Mouse (Mus musculus): ENCODE data around the gene Cpd. TPM values are rescaled to one million over a fixed set of nuclear protein-coding genes. Genes with fewer than 3 reads are reported as not detected.

Cpd gene
- total and polyA plus RNA-seq, 3 experiments = 11.2 to 28.5 (median 27.7) TPM

- no peaks in the 10 kb centered on the region for H3K79me2 ChIP-seq (replicated peaks; ENCODE audit: control insufficient read depth, extremely low read depth, insufficient read depth, poor library complexity, severe bottlenecking)
- no peaks in the 10 kb centered on the region for H3K27me3 ChIP-seq (replicated peaks)
- H3K27ac ChIP-seq (ENCODE audit: insufficient read depth, low read depth) = no peak overlapping the region
- in situ Hi-C loops (cut with MboI; ENCODE audit: low pct_ligation_motif_present, low pct_unique_long_range_greater_than_20kb, low sequenced_read_pairs) = no loop called here
- H3K9ac ChIP-seq (ENCODE audit: insufficient read depth, low read depth) = no peak overlapping the region
- H3K36me3 ChIP-seq (replicated peaks in 1 of 2; ENCODE audit: control insufficient read depth in 1 of 2, insufficient read depth in 1 of 2, low read length in 1 of 2) = no peaks in the 10 kb centered on the region
- H3K9me3 ChIP-seq (replicated peaks; ENCODE audit: low read length) = peaks cover 3% of the 10 kb centered on the region
- H3K4me3 ChIP-seq (replicated peaks in 1 of 3; ENCODE audit: low read depth in 2 of 3, low read length in 2 of 3, poor library complexity in 1 of 3) = peak overlapping the region in 1 of 3 experiments; percentile 7
- H3K4me1 ChIP-seq (ENCODE audit: control insufficient read depth in 1 of 2, insufficient read depth in 2 of 2) = peaks cover 19 to 34% of the 10 kb centered on the region in 2 experiments; a peak in 3 of 4 replicates
- DNase-seq (ENCODE audit: extremely low read depth) = peak; percentile 84
- peak overlapping the region; percentile 35 for H3K4me2 ChIP-seq (ENCODE audit: insufficient read depth, low read depth, poor library complexity, severe bottlenecking)
- TF ChIP-seq RCOR1 (conservative IDR thresholded peaks at IDR 0.05; ENCODE audit: low read depth, low read length) = no peak
- peak; percentile 45; the same call in 1 of the 2 replicates for TF ChIP-seq BHLHE40 (IDR thresholded peaks at IDR 0.05; ENCODE audit: low read depth, low read length)
- no peak for TF ChIP-seq MAZ (IDR thresholded peaks at IDR 0.05; ENCODE audit: low read depth, low read length)
- peak; percentile 86 for TF ChIP-seq MEF2A (IDR thresholded peaks at IDR 0.05; ENCODE audit: borderline replicate concordance, low read depth, low read length)
- TF ChIP-seq CHD2 (IDR thresholded peaks at IDR 0.05; ENCODE audit: low read length) = no peak
- peak; percentile 24 for TF ChIP-seq ETS1 (conservative IDR thresholded peaks at IDR 0.05; ENCODE audit: low read depth, low read length)
- TF ChIP-seq MAX (IDR thresholded peaks at IDR 0.05; ENCODE audit: low read length) = 0 out of 2 replicates have a peak, but pooled peaks have one; percentile 9
- peak; percentile 37; the same call in 1 of the 2 replicates for TF ChIP-seq EP300 (IDR thresholded peaks at IDR 0.05; ENCODE audit: low read length)
- dilution Hi-C loops (cut with MboI; ENCODE audit: extremely low pct_ligation_motif_present, extremely low pct_unique_long_range_greater_than_20kb, low sequenced_read_pairs) = no loop called here
Observed at GRCm38 (mm10) chr11:76858781-76859180, 12.0 kb upstream of the Cpd start.

- Histone ChIP-seq H3K27me3 (replicated peaks) (no peaks in the 10 kb centered on the region), H3K36me3 (replicated peaks in 1 of 2; ENCODE audit: control insufficient read depth in 1 of 2, insufficient read depth in 1 of 2, low read length in 1 of 2) (no peaks in the 10 kb centered on the region), H3K9me3 (replicated peaks; ENCODE audit: low read length) (peaks cover 3% of the 10 kb centered on the region), H3K27ac (ENCODE audit: insufficient read depth, low read depth) (no peak overlapping the region), H3K9ac (ENCODE audit: insufficient read depth, low read depth) (no peak overlapping the region), H3K4me3 (replicated peaks in 1 of 3; ENCODE audit: low read depth in 2 of 3, low read length in 2 of 3, poor library complexity in 1 of 3) (no peak overlapping the region), H3K4me2 (ENCODE audit: insufficient read depth, low read depth, poor library complexity, severe bottlenecking) (no peak overlapping the region), H3K4me1 (ENCODE audit: control insufficient read depth in 1 of 2, insufficient read depth in 2 of 2) (peaks cover 19 to 34% of the 10 kb centered on the region in 2 experiments; a peak in 3 of 4 replicates), H3K79me2 (replicated peaks; ENCODE audit: control insufficient read depth, extremely low read depth, insufficient read depth, poor library complexity, severe bottlenecking) (no peaks in the 10 kb centered on the region)
- TF ChIP-seq MEF2A (IDR thresholded peaks at IDR 0.05; ENCODE audit: borderline replicate concordance, low read depth, low read length) (peak; percentile 73), TBP (conservative IDR thresholded peaks at IDR 0.05; ENCODE audit: low read depth, low read length) (no peak), USF2 (conservative IDR thresholded peaks at IDR 0.05; ENCODE audit: low read depth, low read length) (no peak), MXI1 (IDR thresholded peaks at IDR 0.05; ENCODE audit: low read depth, low read length) (no peak), JUND (conservative IDR thresholded peaks at IDR 0.05; ENCODE audit: low read depth, low read length) (no peak), PAX5 (IDR thresholded peaks at IDR 0.05; ENCODE audit: low read length) (no peak), BHLHE40 (IDR thresholded peaks at IDR 0.05; ENCODE audit: low read depth, low read length) (peak; percentile 62; the same call in 1 of the 2 replicates), RAD21 (IDR thresholded peaks at IDR 0.05; ENCODE audit: low read depth, low read length) (peak; percentile 4; the same call in 1 of the 2 replicates), MAFK (IDR thresholded peaks at IDR 0.05; ENCODE audit: insufficient replicate concordance, low read length) (no peak)
- in situ Hi-C loops (cut with MboI; ENCODE audit: low pct_ligation_motif_present, low pct_unique_long_range_greater_than_20kb, low sequenced_read_pairs) (no loop called here), dilution Hi-C loops (cut with MboI; ENCODE audit: extremely low pct_ligation_motif_present, extremely low pct_unique_long_range_greater_than_20kb, low sequenced_read_pairs) (no loop called here)
- DNase-seq (ENCODE audit: extremely low read depth) = peak; percentile 40
Observed at GRCm38 (mm10) chr11:76857111-76857510, 10.3 kb upstream of the Cpd start.

Measured in CH12.LX (cell line).